Mouse (Mus musculus) right cerebral cortex, adult 2 months (tissue): ENCODE results near the gene Dnmt3a.

Experiments used
- DNase-seq, 2 experiments: peaks; one replicate each; pipeline ENCODE4 v3.0.0; 2021 to 2022; ENCODE audit warnings: low spot score in 2 of 2

Gene Dnmt3a

GRCm38 (mm10) chr12:3915852-3916251, 110.0 kb downstream of the Dnmt3a start:
- DNase-seq: no peak

GRCm38 (mm10) chr12:3917668-3918341, 112.0 kb downstream of the Dnmt3a start:
- no peak for DNase-seq

GRCm38 (mm10) chr12:3918577-3918976, 112.8 kb downstream of the Dnmt3a start:
- DNase-seq: no peak

- no peak for DNase-seq
Measured at GRCm38 (mm10) chr12:3919423-3919822, 113.6 kb downstream of the Dnmt3a start.

GRCm38 (mm10) chr12:3926127-3926526, 120.3 kb downstream of the Dnmt3a start:
- DNase-seq: peak; percentile 78 to 84

GRCm38 (mm10) chr12:3928841-3929240, 123.0 kb downstream of the Dnmt3a start:
- peak; percentile 49 to 57 for DNase-seq

- DNase-seq: peak in 1 of 2 experiments; percentile 47
Measured at GRCm38 (mm10) chr12:3930090-3930865, 124.5 kb downstream of the Dnmt3a start.

- DNase-seq: no peak
Measured at GRCm38 (mm10) chr12:3942026-3942425, 136.2 kb downstream of the Dnmt3a start.

GRCm38 (mm10) chr12:3944454-3945073, 138.8 kb downstream of the Dnmt3a start:
- no peak for DNase-seq

- no peak for DNase-seq
Measured at GRCm38 (mm10) chr12:3947503-3947902, 141.7 kb downstream of the Dnmt3a start.

- DNase-seq: no peak
Measured at GRCm38 (mm10) chr12:3954651-3955050, 148.8 kb downstream of the Dnmt3a start, which contains the start of gene Pomc. Gene Pomc, plus strand, starts transcription at chr12:3954951.

- no peak for DNase-seq
Measured at GRCm38 (mm10) chr12:3955371-3955770, 149.6 kb downstream of the Dnmt3a start.

- DNase-seq: no peak
Measured at GRCm38 (mm10) chr12:3956351-3956750, 150.5 kb downstream of the Dnmt3a start.

- DNase-seq: peak; percentile 81 to 87
Measured at GRCm38 (mm10) chr12:3959791-3960543, 154.2 kb downstream of the Dnmt3a start.

- no peak for DNase-seq
Measured at GRCm38 (mm10) chr12:3960553-3960952, 154.7 kb downstream of the Dnmt3a start.
